Mouse (Mus musculus) urinary bladder, adult 18-20 months (tissue): ENCODE measurements around the gene Gm9964.
A peak's percentile ranks its signal among the peaks of the same experiment; 100 is the strongest.

ENCODE experiments used
- DNase-seq, 2 experiments: peaks; one replicate each; pipeline ENCODE4 v3.0.0; 2022; ENCODE audit warnings: low spot score in 2 of 2, mixed read lengths in 2 of 2

The Gm9964 gene

DNA sequence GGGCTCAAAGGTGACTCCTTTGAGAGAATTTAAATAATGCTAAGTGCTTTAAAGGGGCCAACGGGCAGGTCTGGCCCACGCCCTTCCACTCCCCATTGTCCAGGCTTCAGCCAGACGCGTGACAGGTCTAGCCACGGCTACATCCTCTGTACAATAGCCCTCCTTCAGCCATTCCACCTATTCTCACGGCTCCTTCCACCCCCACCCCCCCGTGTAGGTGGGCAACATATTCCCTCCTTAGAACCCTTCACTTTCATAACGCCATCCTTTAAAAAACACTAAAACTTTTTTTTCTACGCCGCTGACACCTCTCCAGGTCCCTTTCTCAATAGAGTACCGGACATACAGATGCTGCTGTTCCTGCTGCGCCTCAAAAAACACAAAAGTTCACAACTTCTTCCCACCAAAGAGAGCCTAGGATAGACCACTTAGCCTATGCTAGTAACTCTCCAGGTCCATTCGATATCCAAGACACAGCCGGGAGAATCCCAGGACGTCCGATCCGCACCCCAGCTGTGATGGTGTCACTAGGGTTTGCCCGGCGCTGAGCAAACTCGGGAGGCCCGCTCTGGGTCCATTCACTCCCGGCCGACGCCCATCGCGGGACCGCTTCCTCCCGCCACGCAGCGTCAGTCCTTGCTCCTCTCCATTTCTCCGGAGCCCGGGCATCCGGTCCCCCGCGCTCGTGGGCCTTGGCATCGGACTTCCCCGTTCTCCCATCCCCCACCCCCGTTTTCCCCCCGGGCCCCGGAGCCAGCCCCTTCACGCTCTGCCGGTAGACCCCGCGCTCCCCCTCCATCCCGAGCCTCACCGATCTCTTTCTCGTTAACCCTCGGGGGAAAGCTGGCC is 42.9 kb downstream of the Gm9964 start:
- DNase-seq, result peak; percentile 33 to 62

- no peak for DNase-seq
Measured at GRCm38 (mm10) chr11:79252881-79253541, 43.7 kb downstream of the Gm9964 start.
